Mouse (Mus musculus) cerebellum, adult 2 months (tissue): ENCODE data around the gene Ywhaq.

Source experiments
- CTCF ChIP-seq: fragments of 200-500 bp; IDR thresholded peaks from 2 replicates; pipeline ENCODE4 v1.5.1; 2011; ENCODE audit warnings: low read depth, mild to moderate bottlenecking, control low read depth, low read length, moderate library complexity, borderline replicate concordance; ENCODE audit not compliant: insufficient read depth
- POLR2A ChIP-seq: fragments of 200-500 bp; IDR thresholded peaks from 2 replicates; pipeline ENCODE4 v1.6.1; 2011; ENCODE audit warnings: low read length, control low read depth, borderline replicate concordance; ENCODE audit not compliant: insufficient read depth

DNA sequence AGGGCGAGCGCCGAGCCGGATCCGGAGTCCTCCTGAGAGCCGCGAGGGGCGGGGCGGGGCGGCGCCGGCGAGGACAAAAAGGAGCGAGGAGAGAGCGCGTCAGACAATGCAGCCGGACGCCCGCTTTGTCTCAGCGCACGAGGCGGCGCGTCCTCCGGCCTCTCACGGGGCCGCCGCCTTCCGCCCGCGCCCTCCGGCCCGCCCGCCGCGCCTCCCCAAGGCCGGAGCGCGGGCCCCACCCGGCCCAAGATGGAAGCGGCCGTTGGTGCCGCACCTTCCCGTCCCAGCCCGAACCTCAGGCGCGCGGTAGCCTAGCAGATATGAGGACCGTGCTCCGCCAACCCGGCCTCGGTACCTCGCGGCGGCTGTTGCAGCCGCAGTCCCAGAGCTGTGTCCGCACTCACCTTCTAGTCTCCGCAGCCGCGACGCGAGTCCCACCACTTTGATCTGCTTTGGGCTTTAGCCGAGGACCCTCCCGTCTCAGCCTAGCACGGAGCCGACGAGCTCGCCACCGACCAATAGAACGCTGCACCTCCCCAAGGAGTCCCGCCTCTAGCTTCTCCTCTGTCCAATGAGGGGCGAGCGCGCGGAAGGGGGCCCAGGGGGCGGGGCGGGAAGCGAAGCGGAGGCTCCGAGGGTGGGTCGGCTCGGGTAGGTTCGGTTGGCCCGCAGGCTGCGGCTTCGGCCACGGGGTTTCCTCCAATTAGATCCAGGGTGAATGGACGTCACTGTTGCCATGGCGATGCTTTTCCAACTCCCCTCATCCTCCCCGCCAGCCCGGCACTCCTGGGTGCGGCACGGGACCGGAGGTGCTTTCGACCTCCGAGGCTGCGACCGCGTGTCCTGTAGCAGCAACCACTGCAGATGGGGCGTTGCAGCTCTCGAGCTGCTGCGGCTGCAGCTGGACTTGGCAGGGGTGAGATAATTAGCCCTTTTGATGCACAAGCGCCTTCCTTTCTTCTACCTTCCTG is at the start of gene Ywhaq:
- TF ChIP-seq CTCF (no peak), POLR2A (peak; percentile 83)
